Mouse (Mus musculus): ENCODE measurements around the gene Mcam. TPM values are rescaled to one million over a fixed set of nuclear protein-coding genes. Genes with fewer than 3 reads are reported as not detected.
A peak's percentile ranks its signal among the peaks of the same experiment; 100 is the strongest.

Gene Mcam
- polyA plus RNA-seq, 1 experiment from 2014 or later: 38.7 TPM

DNA sequence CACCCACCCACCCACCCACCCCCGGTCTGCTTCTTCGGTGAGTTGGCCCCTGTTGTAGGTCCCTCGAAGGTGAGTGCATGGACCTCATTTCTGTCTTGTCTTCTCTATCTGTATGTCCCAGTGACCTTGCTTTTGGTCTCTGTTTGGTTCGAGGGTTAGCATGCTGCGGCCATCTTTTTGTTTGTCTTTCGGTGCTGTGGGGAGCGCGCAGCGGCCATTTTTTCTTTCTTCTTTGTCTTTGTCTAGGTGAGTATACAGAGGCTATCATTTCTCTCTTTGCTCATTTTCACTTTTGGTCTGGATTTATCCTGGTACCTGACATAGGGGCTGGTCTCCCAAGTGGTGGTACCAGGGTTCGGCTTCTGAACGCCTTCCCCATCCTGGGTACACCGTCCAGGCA lies 44.5 kb downstream of the Mcam start:
- no peaks in the 10 kb centered on the region for H3K27me3 ChIP-seq
- H3K4me2 ChIP-seq (replicated peaks): no peak overlapping the region
- WGBS: 95% methylated on average over 12 of the region's 12 CpGs
- H3K4me1 ChIP-seq: no peaks in the 10 kb centered on the region; the same call in 1 of the 2 replicates
- no peak overlapping the region for H3K4me3 ChIP-seq (replicated peaks)
- H3K9me3 ChIP-seq (replicated peaks): 0 out of 2 replicates have a peak, but pooled peaks cover 4% of the 10 kb centered on the region
- no peak overlapping the region for H3K9ac ChIP-seq
- peaks cover 4% of the 10 kb centered on the region; the same call in 1 of the 2 replicates for H3K36me3 ChIP-seq
- no peak for ATAC-seq (ENCODE audit: insufficient number of reproducible peaks, low FRiP score, low TSS enrichment, low read depth)
- no peak overlapping the region for H3K27ac ChIP-seq (replicated peaks)

DNA sequence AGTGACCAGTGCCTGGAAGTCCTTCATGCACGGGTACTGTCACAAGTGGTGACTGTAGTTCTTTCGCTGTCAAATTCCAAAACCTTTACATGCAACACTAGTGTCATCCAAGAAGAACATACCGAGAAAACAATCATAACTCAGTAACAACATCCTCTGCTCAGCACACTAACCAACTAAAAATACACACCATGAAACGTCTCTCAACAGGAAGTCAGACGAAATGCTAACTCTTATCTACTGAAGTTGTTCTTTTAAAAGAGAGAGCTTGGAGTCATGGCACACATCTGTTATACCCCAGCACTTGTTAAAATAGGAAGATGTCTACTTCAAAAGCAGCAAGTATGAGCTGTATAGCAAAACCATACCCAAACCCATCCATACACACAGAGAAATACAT lies 47.3 kb downstream of the Mcam start:
- Histone ChIP-seq H3K4me2 (replicated peaks) (no peak overlapping the region), H3K4me1 (no peaks in the 10 kb centered on the region), H3K4me3 (replicated peaks) (no peak overlapping the region), H3K9me3 (replicated peaks) (0 out of 2 replicates have a peak, but pooled peaks cover 4% of the 10 kb centered on the region), H3K27ac (replicated peaks) (no peak overlapping the region), H3K27me3 (no peaks in the 10 kb centered on the region), H3K36me3 (peaks cover 4% of the 10 kb centered on the region; the same call in 1 of the 2 replicates), H3K9ac (no peak overlapping the region)
- no peak for ATAC-seq (ENCODE audit: insufficient number of reproducible peaks, low FRiP score, low TSS enrichment, low read depth)
- WGBS: 81% methylated on average over 5 of the region's 5 CpGs

DNA sequence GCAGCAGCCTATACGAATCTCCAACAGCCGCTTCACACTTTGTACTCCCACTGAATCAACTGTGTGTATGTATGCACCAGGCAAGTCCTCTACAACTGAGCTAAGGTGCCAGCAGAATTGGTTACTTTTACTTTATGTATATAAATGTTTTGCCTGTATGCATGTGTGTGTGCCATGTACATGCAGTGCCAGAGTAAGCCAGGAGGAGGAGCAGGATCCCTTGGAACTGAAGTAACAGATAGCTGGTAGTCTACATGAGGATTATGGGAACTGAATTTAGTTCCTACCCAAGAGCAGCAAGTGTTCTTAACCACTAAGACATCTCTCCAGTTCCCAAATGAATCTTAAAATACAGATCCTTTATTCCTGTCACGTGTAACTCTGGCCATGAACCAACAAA lies 48.0 kb downstream of the Mcam start:
- Histone ChIP-seq H3K36me3 (peaks cover 4% of the 10 kb centered on the region; the same call in 1 of the 2 replicates), H3K9ac (no peak overlapping the region), H3K9me3 (replicated peaks) (0 out of 2 replicates have a peak, but pooled peaks cover 4% of the 10 kb centered on the region), H3K4me3 (replicated peaks) (no peak overlapping the region), H3K27me3 (no peaks in the 10 kb centered on the region), H3K4me1 (no peaks in the 10 kb centered on the region), H3K27ac (replicated peaks) (no peak overlapping the region), H3K4me2 (replicated peaks) (no peak overlapping the region)
- WGBS: 88% methylated on average over 3 of the region's 3 CpGs
- no peak for ATAC-seq (ENCODE audit: insufficient number of reproducible peaks, low FRiP score, low TSS enrichment, low read depth)

DNA sequence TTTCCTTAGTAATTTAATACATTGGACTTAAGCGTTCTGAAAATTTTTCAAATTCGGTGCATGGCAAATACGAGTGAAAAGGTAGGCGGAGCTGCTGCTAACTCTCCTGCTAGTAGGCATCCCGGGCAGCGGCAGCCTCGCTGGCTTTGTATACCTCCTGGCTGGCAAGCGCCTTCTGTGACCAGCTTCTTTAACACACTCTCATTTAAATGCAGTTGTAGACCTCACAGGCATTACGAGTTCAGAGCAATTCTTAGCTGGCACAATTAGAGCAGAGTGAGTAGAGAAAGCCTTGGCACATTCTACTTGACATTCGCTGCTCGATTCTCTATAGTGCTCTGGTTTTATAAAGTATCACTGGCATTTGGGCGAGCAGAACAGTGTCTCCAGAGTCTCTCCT lies 54.0 kb downstream of the Mcam start:
- Histone ChIP-seq H3K9ac (no peak overlapping the region), H3K36me3 (no peaks in the 10 kb centered on the region; the same call in 1 of the 2 replicates), H3K4me3 (replicated peaks) (no peak overlapping the region), H3K27me3 (no peaks in the 10 kb centered on the region), H3K4me1 (peaks cover 9% of the 10 kb centered on the region; the same call in 1 of the 2 replicates), H3K4me2 (replicated peaks) (no peak overlapping the region), H3K27ac (replicated peaks) (0 out of 2 replicates have a peak overlapping the region, but pooled peaks have one; percentile 4), H3K9me3 (replicated peaks) (no peaks in the 10 kb centered on the region)
- ATAC-seq (ENCODE audit: insufficient number of reproducible peaks, low FRiP score, low TSS enrichment, low read depth): no peak
- WGBS: 62% methylated on average over 12 of the region's 12 CpGs

DNA sequence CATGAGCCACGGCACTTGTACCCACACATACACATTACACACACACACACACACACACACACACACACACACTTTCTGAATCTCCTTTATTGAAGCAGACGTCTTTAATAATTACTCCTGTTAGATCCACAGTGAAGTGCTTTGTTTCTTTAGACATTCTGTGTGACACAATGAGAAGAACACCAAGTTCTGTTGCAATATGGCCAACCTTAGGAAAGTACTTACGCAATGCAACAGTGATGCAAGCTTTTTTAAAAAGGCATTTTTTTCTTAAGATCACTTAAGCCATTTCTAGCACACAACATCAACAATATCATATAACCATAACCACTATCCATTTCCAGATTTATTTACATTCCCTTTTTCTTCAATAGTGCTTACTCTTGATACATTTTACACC lies 56.9 kb downstream of the Mcam start:
- Histone ChIP-seq H3K9ac (no peak overlapping the region), H3K4me1 (peaks cover 9% of the 10 kb centered on the region; the same call in 1 of the 2 replicates), H3K4me3 (replicated peaks) (no peak overlapping the region), H3K9me3 (replicated peaks) (no peaks in the 10 kb centered on the region), H3K4me2 (replicated peaks) (no peak overlapping the region), H3K36me3 (no peaks in the 10 kb centered on the region; the same call in 1 of the 2 replicates), H3K27me3 (no peaks in the 10 kb centered on the region), H3K27ac (replicated peaks) (no peak overlapping the region)
- 58% methylated on average over 3 of the region's 3 CpGs for WGBS
- ATAC-seq (ENCODE audit: insufficient number of reproducible peaks, low FRiP score, low TSS enrichment, low read depth): no peak

DNA sequence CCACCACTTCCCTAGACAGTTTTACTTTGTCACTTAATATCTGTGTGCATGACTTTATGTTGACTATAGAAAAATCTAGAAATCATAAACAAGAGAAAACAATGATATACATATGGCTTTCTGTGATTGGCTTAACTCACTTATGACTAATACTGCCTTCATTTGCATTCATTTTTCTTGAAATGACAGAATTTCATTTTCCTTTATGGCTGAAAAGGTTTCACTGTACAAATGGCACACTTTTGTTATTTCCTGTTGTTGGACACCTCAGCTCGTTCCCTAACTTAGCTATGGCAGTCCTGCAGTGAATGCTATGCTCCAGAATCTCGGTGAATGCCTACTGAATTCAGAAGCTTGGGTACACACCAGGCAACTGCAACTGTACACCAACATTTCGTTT lies 58.0 kb downstream of the Mcam start:
- Histone ChIP-seq H3K9me3 (replicated peaks) (no peaks in the 10 kb centered on the region), H3K4me3 (replicated peaks) (no peak overlapping the region), H3K4me1 (peaks cover 9% of the 10 kb centered on the region; the same call in 1 of the 2 replicates), H3K9ac (no peak overlapping the region), H3K27ac (replicated peaks) (no peak overlapping the region), H3K4me2 (replicated peaks) (no peak overlapping the region), H3K27me3 (no peaks in the 10 kb centered on the region), H3K36me3 (no peaks in the 10 kb centered on the region; the same call in 1 of the 2 replicates)
- ATAC-seq (ENCODE audit: insufficient number of reproducible peaks, low FRiP score, low TSS enrichment, low read depth): no peak
- WGBS: 90% methylated on average over 3 of the region's 3 CpGs

Other genes starting within 250 kb of the Mcam start
- gene Thy1, start 91.1 kb upstream of the Mcam start, polyA plus RNA-seq (2015; fragmentation: Nextera tagmentation; extraction: Ambion mirVana): 11.7 and 14.1 TPM in 2 replicates
- gene Usp2, start 67.4 kb upstream of the Mcam start, polyA plus RNA-seq (2015; fragmentation: Nextera tagmentation; extraction: Ambion mirVana): 28.2 and 29.5 TPM in 2 replicates
- gene Mfrp, start 32.7 kb upstream of the Mcam start, polyA plus RNA-seq (2015; fragmentation: Nextera tagmentation; extraction: Ambion mirVana): 0.08 and 0.20 TPM in 2 replicates
- 5.3 and 6.0 TPM in 2 replicates for gene C1qtnf5, start 27.2 kb upstream of the Mcam start, polyA plus RNA-seq (2015; fragmentation: Nextera tagmentation; extraction: Ambion mirVana)
- gene Gm49380, start 21.0 kb upstream of the Mcam start, polyA plus RNA-seq (2015; fragmentation: Nextera tagmentation; extraction: Ambion mirVana): 0.27 and 0.46 TPM in 2 replicates
- 68.0 and 69.8 TPM in 2 replicates for gene Rnf26, start 21.0 kb upstream of the Mcam start, polyA plus RNA-seq (2015; fragmentation: Nextera tagmentation; extraction: Ambion mirVana)
- gene Cbl, start 99.6 kb downstream of the Mcam start, polyA plus RNA-seq (2015; fragmentation: Nextera tagmentation; extraction: Ambion mirVana): 16.1 and 17.7 TPM in 2 replicates
- 15.9 and 23.5 TPM in 2 replicates for gene Ccdc153, start 106.2 kb downstream of the Mcam start, polyA plus RNA-seq (2015; fragmentation: Nextera tagmentation; extraction: Ambion mirVana)
- 0.14 and 0.19 TPM in 2 replicates for gene Pdzd3, start 117.0 kb downstream of the Mcam start, polyA plus RNA-seq (2015; fragmentation: Nextera tagmentation; extraction: Ambion mirVana)
- gene Nlrx1, start 134.1 kb downstream of the Mcam start, polyA plus RNA-seq (2015; fragmentation: Nextera tagmentation; extraction: Ambion mirVana): 13.4 and 14.6 TPM in 2 replicates
- 5.1 and 5.5 TPM in 2 replicates for gene Abcg4, start 154.1 kb downstream of the Mcam start, polyA plus RNA-seq (2015; fragmentation: Nextera tagmentation; extraction: Ambion mirVana)
- gene Hinfp, start 171.2 kb downstream of the Mcam start, polyA plus RNA-seq (2015; fragmentation: Nextera tagmentation; extraction: Ambion mirVana): 23.0 and 26.6 TPM in 2 replicates
- 9.1 and 10.3 TPM in 2 replicates for gene C2cd2l, start 185.8 kb downstream of the Mcam start, polyA plus RNA-seq (2015; fragmentation: Nextera tagmentation; extraction: Ambion mirVana)
- 31.4 and 37.2 TPM in 2 replicates for gene Dpagt1, start 191.6 kb downstream of the Mcam start, polyA plus RNA-seq (2015; fragmentation: Nextera tagmentation; extraction: Ambion mirVana)
- 288 and 326 TPM in 2 replicates for gene H2afx, start 200.2 kb downstream of the Mcam start, polyA plus RNA-seq (2015; fragmentation: Nextera tagmentation; extraction: Ambion mirVana)
- gene Hmbs, start 209.8 kb downstream of the Mcam start, polyA plus RNA-seq (2015; fragmentation: Nextera tagmentation; extraction: Ambion mirVana): 93.0 and 99.4 TPM in 2 replicates
- 25.0 and 30.3 TPM in 2 replicates for gene Vps11, start 227.2 kb downstream of the Mcam start, polyA plus RNA-seq (2015; fragmentation: Nextera tagmentation; extraction: Ambion mirVana)
- gene Hyou1, start 245.0 kb downstream of the Mcam start, polyA plus RNA-seq (2015; fragmentation: Nextera tagmentation; extraction: Ambion mirVana): 31.0 and 31.1 TPM in 2 replicates